Mouse (Mus musculus): ENCODE measurements around the gene Olfr676.

The Olfr676 gene

DNA sequence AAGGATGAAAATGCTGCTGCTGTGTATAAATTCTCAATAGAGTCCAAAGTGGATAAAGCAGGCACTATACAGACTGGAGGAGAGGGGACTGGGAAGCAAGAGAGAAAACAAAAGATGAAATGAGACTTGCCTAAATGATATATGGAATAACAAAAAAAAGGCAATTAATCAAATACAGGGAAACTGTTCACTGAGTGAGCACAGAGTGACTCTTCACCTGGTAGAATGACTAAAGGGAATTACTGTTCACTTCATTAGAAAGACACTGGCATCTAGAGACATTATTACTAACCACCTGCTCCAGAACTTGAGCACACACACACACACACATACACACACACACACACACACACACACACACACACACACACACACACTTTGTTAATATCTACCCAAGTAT lies at the start of gene Olfr676:
Gene Olfr676 (plus strand): TSS at position 301 of the 400 bp plus-strand sequence.
- DNase-seq (ENCODE audit: inconsistent age in 2 of 2, low spot score in 1 of 2): no peak

DNA sequence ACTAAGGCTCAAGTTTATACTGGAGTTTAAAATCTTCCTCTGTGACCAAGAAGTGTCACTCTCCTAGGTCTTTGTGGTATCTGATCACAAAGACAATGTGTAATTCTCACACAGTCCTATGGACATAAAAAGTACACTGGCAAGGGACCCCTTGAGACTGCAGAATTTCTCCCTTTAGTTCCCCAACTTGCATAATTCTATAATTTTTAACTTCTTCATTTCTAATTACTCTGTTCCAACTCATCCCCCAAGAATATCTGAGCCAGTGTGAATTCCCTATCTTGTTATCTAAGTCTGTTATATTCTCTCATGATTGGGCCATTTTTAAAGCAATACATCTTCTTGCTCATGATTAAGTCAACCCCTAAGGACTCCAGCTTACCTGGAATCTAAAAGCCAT lies 30.6 kb upstream of the Olfr676 start, which contains the start of gene Olfr672:
Gene Olfr672 (minus strand): TSS at position 101 of the 400 bp plus-strand sequence.
- DNase-seq (ENCODE audit: inconsistent age in 2 of 2, low spot score in 1 of 2): no peak

DNA sequence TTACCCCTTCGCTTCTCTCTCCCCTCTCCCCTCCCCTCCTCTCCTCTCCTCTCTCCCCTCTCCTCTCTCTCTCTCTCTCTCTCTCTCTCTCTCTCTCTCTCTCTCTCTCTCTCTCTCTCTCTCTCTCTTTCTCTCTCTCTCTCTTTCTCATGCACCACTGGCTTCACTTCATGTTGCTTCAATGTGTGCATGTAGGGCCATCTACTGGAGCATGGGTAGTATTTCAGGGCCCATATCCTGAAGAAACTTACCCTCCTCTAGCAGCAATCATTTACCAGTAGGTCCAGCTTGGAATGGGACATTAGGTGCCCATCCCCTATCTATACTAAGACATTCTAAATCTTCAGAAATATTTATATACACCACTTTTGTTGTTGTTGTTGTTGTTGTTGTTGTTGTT lies 10.0 kb upstream of the Olfr676 start:
- no peak for DNase-seq (ENCODE audit: inconsistent age in 2 of 2, low spot score in 1 of 2)

DNA sequence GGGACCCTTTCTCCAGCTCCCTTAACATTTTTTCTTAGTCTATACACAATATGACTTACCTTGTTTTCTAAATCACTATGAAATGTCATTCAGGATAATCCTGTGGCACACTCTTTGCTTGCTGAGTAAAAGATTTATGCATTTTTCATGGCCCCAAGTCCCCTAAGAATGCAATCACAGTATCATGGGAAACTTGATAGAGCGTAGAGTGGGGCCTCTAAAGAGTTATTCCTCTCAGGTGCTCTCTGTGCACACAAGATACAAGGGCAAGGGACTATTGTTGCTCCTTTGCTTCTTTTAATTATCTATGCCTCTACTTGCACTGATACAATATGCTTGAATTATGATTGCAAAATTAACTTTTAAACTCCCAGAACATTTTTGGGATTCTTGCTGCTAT lies 4.1 kb upstream of the Olfr676 start, which contains the start of gene Olfr675:
Gene Olfr675 (minus strand): TSS at position 101 of the 400 bp plus-strand sequence.
- no peak for DNase-seq (ENCODE audit: inconsistent age in 2 of 2, low spot score in 1 of 2)

DNA sequence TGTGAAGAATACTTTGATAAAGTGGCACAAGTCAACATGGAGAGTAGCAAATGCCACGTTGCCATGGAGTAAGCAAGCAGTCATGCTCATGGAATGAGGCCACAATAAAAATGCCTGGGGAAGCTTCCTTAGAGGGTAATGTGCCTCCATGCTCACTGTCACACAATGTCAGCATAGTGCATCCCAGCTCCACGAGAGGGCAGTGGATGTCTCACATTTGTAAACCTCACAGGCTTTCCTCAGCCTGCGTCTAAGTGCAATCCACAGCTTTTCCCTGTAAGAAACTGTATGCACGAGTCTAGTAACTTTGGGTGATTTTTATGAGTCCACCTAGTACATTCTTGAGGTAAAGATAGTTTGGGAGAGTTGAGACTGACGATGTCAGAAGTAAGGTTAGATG lies 1.3 kb downstream of the Olfr676 start:
- peak in 1 of 2 experiments; percentile 18 for DNase-seq (ENCODE audit: inconsistent age in 2 of 2, low spot score in 1 of 2)

DNA sequence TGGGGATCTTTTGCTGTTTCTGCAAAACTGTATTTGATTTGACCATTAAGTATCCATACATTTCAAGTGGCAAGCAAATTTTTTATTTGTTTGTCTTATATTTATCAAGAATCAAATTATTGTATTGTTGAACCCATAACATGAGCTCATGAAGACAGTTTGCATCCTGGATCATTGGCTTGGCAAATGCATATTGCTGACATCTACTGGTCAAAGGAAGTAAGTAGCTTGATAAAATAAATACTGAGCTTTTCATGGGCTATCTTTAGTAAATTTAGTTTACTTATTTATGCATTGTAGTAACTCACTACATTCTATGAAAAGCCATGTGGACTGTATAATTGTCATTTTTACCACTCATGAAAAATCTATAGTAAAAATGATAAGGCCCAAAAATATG lies 26.5 kb downstream of the Olfr676 start:
- no peak for DNase-seq (ENCODE audit: inconsistent age in 2 of 2, low spot score in 1 of 2)

DNA sequence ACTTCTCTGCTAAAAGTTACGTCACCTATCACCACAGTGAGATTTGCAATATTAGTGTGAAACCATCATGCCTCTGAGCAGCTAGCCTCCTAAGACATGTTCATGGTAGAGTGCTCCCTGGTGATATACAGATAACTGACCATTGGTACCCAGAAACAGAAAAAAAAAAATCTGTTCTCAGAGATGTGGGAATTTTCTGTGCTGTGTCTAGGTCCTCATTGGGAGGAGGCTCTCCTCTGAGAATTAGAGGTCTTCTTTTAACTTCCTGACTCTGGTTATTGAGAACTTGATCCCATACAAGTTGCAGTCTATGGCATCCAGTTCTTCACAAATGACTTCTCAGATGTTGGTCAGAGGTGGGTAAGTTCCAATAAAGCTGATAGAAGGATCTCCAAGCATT lies 31.7 kb downstream of the Olfr676 start, which contains the start of gene Olfr678:
Gene Olfr678 (plus strand): TSS at position 301 of the 400 bp plus-strand sequence.
- DNase-seq (ENCODE audit: inconsistent age in 2 of 2, low spot score in 1 of 2): no peak

DNA sequence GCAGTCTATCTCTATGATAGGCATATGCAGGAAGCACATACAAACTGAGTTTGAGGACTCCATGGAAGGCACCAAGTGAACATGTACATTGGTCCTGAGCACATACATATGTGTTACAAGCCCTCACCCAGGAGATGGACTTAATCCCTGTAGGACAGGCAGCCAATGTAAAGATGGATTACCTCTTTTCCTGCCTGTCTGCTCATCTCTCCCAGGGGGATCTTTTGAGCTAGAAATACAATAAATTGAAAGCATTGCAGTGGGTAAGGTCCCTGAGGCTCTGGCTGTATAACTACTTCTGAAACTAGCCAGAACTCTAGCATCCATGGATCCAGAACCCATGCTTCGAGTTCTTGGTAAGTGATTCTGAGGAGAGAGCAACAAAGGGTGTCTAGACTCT lies 48.4 kb downstream of the Olfr676 start, which contains the start of gene Olfr679:
Gene Olfr679 (plus strand): TSS at position 301 of the 400 bp plus-strand sequence.
- no peak for DNase-seq (ENCODE audit: inconsistent age in 2 of 2, low spot score in 1 of 2)

Measured in adrenal gland, adult (tissue).